Mouse (Mus musculus): ENCODE results near the gene Tnp2. TPM values are rescaled to one million over a fixed set of nuclear protein-coding genes. Genes with fewer than 3 reads are reported as not detected.
A peak's percentile ranks its signal among the peaks of the same experiment; 100 is the strongest.

Gene Tnp2
- polyA plus RNA-seq (2012; ENCODE audit: insufficient read depth, low replicate concordance), result not detected in 2 replicates

GRCm38 (mm10) chr16:10788271-10788670, at the start of gene Tnp2:
TSS of gene Tnp2 (minus strand) at chr16:10788660.
- H3K9me3 ChIP-seq, result no peaks in the 10 kb centered on the region
- no peak within 1 kb of the TSS for H3K4me3 ChIP-seq (replicated peaks)
- peaks cover 46% of the 10 kb centered on the region for H3K4me1 ChIP-seq
- peaks cover 53% of the 10 kb centered on the region for H3K27me3 ChIP-seq (replicated peaks)
- no peaks in the 10 kb centered on the region for H3K36me3 ChIP-seq (replicated peaks; ENCODE audit: low read length)
- no peak for TF ChIP-seq FLI1 (IDR thresholded peaks at IDR 0.05; ENCODE audit: low read length)
- TF ChIP-seq GATA1 (IDR thresholded peaks at IDR 0.05; ENCODE audit: borderline replicate concordance, low read length), result no peak

- Histone ChIP-seq H3K4me1 (peaks cover 59% of the 10 kb centered on the region), H3K27me3 (replicated peaks) (peaks cover 72% of the 10 kb centered on the region), H3K9me3 (no peaks in the 10 kb centered on the region), H3K36me3 (replicated peaks; ENCODE audit: low read length) (peaks cover 4% of the 10 kb centered on the region), H3K4me3 (replicated peaks) (peak overlapping the region; percentile 80)
- no peak for TF ChIP-seq FLI1 (IDR thresholded peaks at IDR 0.05; ENCODE audit: low read length)
- no peak for TF ChIP-seq GATA1 (IDR thresholded peaks at IDR 0.05; ENCODE audit: borderline replicate concordance, low read length)
Measured at GRCm38 (mm10) chr16:10837903-10838302, 49.4 kb upstream of the Tnp2 start.

- peaks cover 69% of the 10 kb centered on the region for H3K27me3 ChIP-seq (replicated peaks)
- TF ChIP-seq FLI1 (IDR thresholded peaks at IDR 0.05; ENCODE audit: low read length) (no peak), GATA1 (IDR thresholded peaks at IDR 0.05; ENCODE audit: borderline replicate concordance, low read length) (no peak)
- H3K4me1 ChIP-seq, result peaks cover 54% of the 10 kb centered on the region
Measured at GRCm38 (mm10) chr16:10837250-10837649, 48.8 kb upstream of the Tnp2 start.

GRCm38 (mm10) chr16:10836388-10836787, 47.9 kb upstream of the Tnp2 start:
- H3K4me1 ChIP-seq, result peaks cover 51% of the 10 kb centered on the region
- no peak overlapping the region for H3K4me3 ChIP-seq (replicated peaks)
- TF ChIP-seq GATA1 (IDR thresholded peaks at IDR 0.05; ENCODE audit: borderline replicate concordance, low read length), result no peak
- no peak for TF ChIP-seq FLI1 (IDR thresholded peaks at IDR 0.05; ENCODE audit: low read length)
- peaks cover 4% of the 10 kb centered on the region for H3K36me3 ChIP-seq (replicated peaks; ENCODE audit: low read length)
- peaks cover 2% of the 10 kb centered on the region; the same call in 1 of the 2 replicates for H3K9me3 ChIP-seq
- H3K27me3 ChIP-seq (replicated peaks), result peaks cover 69% of the 10 kb centered on the region

More at GRCm38 (mm10) chr16:10837250-10837649, 48.8 kb upstream of the Tnp2 start:
- Histone ChIP-seq H3K9me3 (no peaks in the 10 kb centered on the region), H3K36me3 (replicated peaks; ENCODE audit: low read length) (peaks cover 4% of the 10 kb centered on the region), H3K4me3 (replicated peaks) (no peak overlapping the region)

- peaks cover 44% of the 10 kb centered on the region for H3K4me1 ChIP-seq
- peaks cover 10% of the 10 kb centered on the region; the same call in 1 of the 2 replicates for H3K9me3 ChIP-seq
- H3K27me3 ChIP-seq (replicated peaks), result peaks cover 69% of the 10 kb centered on the region
- H3K4me3 ChIP-seq (replicated peaks), result peak within 1 kb of the TSS; percentile 92
- no peaks in the 10 kb centered on the region for H3K36me3 ChIP-seq (replicated peaks; ENCODE audit: low read length)
- peak; percentile 20; the same call in 1 of the 2 replicates for TF ChIP-seq FLI1 (IDR thresholded peaks at IDR 0.05; ENCODE audit: low read length)
- no peak for TF ChIP-seq GATA1 (IDR thresholded peaks at IDR 0.05; ENCODE audit: borderline replicate concordance, low read length)
Measured at GRCm38 (mm10) chr16:10834911-10835587, 46.6 kb upstream of the Tnp2 start, which contains the start of gene Rmi2. TSS of gene Rmi2 (plus strand) at chr16:10835059.

GRCm38 (mm10) chr16:10834542-10834910, 46.1 kb upstream of the Tnp2 start:
- TF ChIP-seq GATA1 (IDR thresholded peaks at IDR 0.05; ENCODE audit: borderline replicate concordance, low read length), result no peak
- TF ChIP-seq FLI1 (IDR thresholded peaks at IDR 0.05; ENCODE audit: low read length), result no peak
- Histone ChIP-seq H3K9me3 (peaks cover 10% of the 10 kb centered on the region; the same call in 1 of the 2 replicates), H3K36me3 (replicated peaks; ENCODE audit: low read length) (no peaks in the 10 kb centered on the region), H3K27me3 (replicated peaks) (peaks cover 69% of the 10 kb centered on the region), H3K4me3 (replicated peaks) (peak overlapping the region; percentile 92), H3K4me1 (peaks cover 39% of the 10 kb centered on the region)

GRCm38 (mm10) chr16:10828461-10828805, 40.0 kb upstream of the Tnp2 start:
- H3K9me3 ChIP-seq, result peaks cover 11% of the 10 kb centered on the region
- H3K36me3 ChIP-seq (replicated peaks; ENCODE audit: low read length), result no peaks in the 10 kb centered on the region
- H3K27me3 ChIP-seq (replicated peaks), result peaks cover 74% of the 10 kb centered on the region
- peaks cover 8% of the 10 kb centered on the region for H3K4me1 ChIP-seq
- no peak overlapping the region for H3K4me3 ChIP-seq (replicated peaks)
- TF ChIP-seq FLI1 (IDR thresholded peaks at IDR 0.05; ENCODE audit: low read length) (no peak), GATA1 (IDR thresholded peaks at IDR 0.05; ENCODE audit: borderline replicate concordance, low read length) (no peak)

- Histone ChIP-seq H3K4me3 (replicated peaks) (no peak overlapping the region), H3K27me3 (replicated peaks) (peaks cover 73% of the 10 kb centered on the region), H3K36me3 (replicated peaks; ENCODE audit: low read length) (no peaks in the 10 kb centered on the region), H3K4me1 (peaks cover 9% of the 10 kb centered on the region), H3K9me3 (peaks cover 14% of the 10 kb centered on the region)
- TF ChIP-seq GATA1 (IDR thresholded peaks at IDR 0.05; ENCODE audit: borderline replicate concordance, low read length) (no peak), FLI1 (IDR thresholded peaks at IDR 0.05; ENCODE audit: low read length) (no peak)
Measured at GRCm38 (mm10) chr16:10827766-10828460, 39.5 kb upstream of the Tnp2 start.

GRCm38 (mm10) chr16:10827269-10827668, 38.8 kb upstream of the Tnp2 start:
- Histone ChIP-seq H3K9me3 (peaks cover 14% of the 10 kb centered on the region), H3K4me1 (peaks cover 9% of the 10 kb centered on the region), H3K4me3 (replicated peaks) (no peak overlapping the region), H3K27me3 (replicated peaks) (peaks cover 71% of the 10 kb centered on the region), H3K36me3 (replicated peaks; ENCODE audit: low read length) (no peaks in the 10 kb centered on the region)
- TF ChIP-seq GATA1 (IDR thresholded peaks at IDR 0.05; ENCODE audit: borderline replicate concordance, low read length) (no peak), FLI1 (IDR thresholded peaks at IDR 0.05; ENCODE audit: low read length) (no peak)

- Histone ChIP-seq H3K4me1 (peaks cover 9% of the 10 kb centered on the region), H3K9me3 (peaks cover 9% of the 10 kb centered on the region; the same call in 1 of the 2 replicates), H3K36me3 (replicated peaks; ENCODE audit: low read length) (no peaks in the 10 kb centered on the region), H3K4me3 (replicated peaks) (no peak overlapping the region), H3K27me3 (replicated peaks) (peaks cover 76% of the 10 kb centered on the region)
- no peak for TF ChIP-seq FLI1 (IDR thresholded peaks at IDR 0.05; ENCODE audit: low read length)
- no peak for TF ChIP-seq GATA1 (IDR thresholded peaks at IDR 0.05; ENCODE audit: borderline replicate concordance, low read length)
Measured at GRCm38 (mm10) chr16:10825840-10826239, 37.4 kb upstream of the Tnp2 start.
